Mouse (Mus musculus) spleen, adult 18-20 months (tissue): ENCODE measurements around the gene Sema6b.
A peak's percentile ranks its signal among the peaks of the same experiment; 100 is the strongest.

Experiments
- DNase-seq, 2 experiments: peaks; one replicate each; pipeline ENCODE4 v3.0.0; 2022; ENCODE audit warnings: mixed read lengths in 2 of 2

Gene Sema6b

DNA sequence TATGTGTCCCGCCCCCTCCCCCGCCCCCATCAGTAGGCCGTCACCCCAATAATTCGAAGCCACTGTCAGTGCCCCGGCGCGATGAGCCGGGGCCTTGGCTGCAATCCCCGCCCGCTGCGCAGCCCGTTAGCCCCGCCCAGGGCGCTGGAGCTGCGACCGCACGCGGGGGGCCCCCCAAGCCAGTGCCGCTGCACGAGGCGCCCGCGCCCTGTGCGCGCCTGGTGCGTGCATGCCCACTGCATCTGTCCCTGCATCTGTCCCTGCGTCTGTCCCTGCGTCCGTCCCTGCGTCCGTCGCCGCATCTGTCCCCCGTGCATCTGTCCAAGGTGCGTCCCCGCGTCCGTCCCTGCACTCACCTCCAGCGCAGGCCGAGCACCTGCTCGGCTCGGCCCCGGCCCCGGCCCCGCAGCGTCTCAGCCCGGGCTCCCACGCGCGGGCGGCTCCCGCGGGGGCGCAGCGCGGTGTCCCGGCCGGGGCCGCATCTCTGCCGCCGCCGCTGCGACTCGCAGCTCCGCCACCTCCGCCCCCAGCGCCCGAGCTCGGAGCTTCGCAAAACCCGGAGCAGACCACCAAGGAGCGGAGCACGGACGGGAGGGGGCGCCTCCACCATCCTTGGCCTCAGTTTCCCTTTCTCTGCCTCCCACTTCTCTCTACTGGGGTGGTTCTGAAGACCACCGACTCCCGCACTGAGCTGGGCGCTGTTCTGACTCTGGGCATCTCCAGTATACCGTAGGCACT, at the start of gene Sema6b:
Sema6b (minus strand) TSS at position 486 of the 738 bp plus-strand sequence.
- peak in 1 of 2 experiments; percentile 45 for DNase-seq

DNA sequence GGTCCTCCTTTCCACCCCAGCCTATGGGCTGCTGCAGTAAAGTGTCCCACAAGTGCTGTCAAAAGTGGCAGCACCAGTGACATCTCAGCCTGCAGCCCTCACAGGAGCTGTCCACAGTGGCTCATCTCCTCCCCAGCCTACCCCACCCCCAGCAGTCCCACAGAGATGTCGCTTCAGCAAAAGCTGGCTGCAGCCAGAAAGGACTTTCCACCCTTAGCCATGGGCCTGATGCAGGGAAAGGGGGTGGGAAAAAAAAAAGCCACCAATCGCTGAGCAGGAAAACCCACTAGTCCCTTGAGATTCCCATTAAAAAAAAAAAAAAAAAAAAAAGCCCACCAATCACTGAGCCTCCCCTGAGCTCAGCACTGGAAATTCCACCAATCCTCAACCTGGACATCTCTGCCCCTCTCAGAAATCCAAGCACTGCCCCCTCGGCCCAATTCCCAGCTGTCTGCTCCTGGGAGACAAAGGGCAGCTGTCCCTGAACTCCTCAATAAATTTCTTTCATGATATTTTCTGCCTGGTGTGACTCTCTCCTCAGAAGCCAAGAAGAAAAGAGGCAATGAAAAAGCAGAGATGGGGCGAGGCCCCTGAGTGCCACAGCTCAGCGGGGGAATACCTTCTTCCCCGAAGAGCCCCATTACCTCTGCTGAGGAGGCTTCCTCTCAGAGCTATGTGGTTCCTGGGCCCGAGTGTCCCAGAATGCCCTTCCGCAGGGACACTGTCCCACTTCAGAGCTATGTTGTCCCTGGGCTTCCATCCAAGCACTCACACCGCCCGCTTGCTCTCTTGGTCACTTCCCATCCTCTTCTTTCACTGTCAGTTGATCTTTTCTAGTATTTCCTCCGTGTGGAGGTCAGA, 45.4 kb upstream of the Sema6b start:
- no peak for DNase-seq

DNA sequence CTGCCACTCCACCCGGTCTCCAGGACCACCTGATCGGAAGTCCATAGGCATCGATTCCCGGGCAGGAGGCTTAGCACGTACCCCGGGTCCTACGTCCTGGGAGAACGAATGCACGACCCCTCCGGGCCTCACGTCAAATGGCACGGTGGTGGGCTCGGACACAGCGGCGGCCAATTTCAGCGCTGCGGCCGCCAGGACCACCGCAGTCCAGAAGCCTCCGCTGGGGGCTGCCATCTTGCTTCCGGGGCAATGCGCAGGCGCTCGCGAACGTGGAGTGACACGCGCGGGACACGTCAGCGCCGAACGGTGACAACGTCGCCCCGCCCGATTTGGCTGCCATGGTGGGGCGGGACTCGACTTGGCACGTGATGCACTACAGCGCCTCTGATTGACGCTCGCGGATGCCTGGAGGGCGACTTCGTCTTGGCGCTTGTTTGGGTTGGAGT, 43.5 kb upstream of the Sema6b start, which contains the start of gene Mydgf:
Mydgf (minus strand) TSS at position 263 of the 446 bp plus-strand sequence.
- DNase-seq = peak; percentile 88 to 92

DNA sequence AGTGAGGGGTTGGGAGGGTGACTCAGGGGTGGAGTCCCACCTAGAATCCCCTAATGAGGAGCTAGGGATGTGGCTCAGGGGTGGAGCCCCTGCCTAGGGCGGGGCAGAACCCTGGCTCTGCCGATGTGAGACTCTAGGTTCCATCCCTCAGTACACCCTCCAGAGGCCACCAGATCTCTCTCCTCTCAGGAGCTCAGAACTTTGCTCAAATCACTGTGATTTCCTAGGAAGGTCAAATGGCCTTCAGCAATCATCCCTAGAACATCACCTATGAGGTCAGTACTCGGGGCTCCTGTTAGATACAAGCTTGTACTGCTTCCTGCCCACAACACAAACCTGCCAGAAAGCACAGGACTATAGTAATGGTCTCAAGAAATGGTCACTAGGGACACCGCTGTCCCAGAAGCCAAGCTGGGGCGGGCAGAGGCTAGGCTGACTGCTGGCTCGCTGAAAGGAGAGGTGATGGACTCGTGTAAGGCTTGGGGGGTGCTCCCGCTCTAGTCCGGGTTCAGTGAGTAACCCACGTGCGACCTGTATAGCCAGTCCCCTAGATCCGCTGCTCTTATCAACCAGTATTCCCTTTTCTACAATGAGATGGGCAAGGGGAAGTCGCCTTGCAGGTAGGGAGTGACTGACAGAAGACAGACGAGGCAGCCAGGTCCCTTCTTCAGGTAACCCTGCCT, 43.0 kb upstream of the Sema6b start:
- no peak for DNase-seq

DNA sequence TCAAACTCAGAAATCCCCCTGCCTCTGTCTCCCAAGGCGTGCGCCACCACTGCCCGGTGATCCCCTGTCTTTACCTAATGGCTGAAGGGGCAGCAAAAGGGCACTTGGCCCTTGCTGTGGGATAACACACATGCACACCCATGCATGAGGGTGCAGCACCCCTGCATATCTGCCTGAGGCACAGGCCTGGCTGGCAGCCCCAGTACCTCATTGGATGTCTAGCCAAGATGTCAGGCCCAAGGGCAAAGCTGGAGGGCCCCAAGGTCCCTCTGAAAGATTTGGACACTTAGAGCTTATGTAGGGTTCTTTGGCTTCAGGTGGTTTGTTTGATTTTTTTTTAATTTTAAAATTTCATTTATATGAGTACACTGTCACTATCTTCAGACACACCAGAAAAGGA, 35.3 kb upstream of the Sema6b start:
- no peak for DNase-seq

DNA sequence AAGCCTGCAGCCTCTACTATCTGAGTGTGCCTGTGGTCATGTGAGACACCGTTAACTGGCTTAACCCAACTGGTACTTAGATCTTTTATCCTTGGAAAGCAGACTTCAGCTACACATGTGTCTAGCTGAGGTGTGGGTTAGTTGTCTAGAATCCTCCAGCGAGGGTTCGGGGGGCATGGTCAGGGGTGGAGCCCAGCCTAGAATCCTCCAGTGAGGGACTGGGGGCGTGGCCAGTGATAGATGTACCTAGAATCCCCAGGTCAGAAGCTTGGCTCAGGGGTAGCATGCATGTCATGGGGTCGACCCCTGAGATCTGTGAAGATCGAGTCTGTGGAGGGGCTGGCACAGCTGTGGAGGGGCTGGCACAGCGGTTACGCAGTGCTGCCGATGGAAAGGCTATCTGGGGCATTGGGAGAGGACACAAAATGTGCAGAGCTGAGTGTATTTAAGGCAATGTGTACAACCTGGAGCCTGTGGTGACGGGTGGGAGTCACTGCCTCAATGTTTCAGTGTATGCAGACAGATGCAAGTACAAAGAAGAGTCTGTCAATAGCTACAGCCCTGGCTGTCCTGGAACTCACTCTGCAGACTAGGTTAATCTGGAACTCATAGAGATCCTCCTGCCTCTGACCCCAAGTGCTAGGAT, 33.4 kb upstream of the Sema6b start:
- no peak for DNase-seq

DNA sequence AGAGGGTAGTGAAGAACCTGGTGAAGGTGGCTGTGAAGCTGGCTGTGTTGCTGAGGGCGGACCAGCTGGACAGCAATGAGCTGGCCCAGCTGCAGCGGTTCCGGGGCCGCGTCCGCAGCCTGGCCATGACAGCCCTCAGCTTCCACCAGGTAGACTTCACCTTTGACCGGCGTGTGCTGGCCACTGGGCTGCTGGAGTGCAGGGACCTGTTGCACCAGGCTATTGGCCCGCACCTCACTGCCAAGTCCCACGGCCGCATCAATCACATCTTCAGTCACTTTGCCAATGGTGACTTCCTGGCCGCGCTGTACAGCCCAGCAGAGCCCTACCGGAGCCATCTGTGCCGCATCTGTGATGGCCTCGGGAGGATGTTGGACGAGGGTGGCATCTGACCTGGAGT, 31.7 kb upstream of the Sema6b start:
- no peak for DNase-seq

DNA sequence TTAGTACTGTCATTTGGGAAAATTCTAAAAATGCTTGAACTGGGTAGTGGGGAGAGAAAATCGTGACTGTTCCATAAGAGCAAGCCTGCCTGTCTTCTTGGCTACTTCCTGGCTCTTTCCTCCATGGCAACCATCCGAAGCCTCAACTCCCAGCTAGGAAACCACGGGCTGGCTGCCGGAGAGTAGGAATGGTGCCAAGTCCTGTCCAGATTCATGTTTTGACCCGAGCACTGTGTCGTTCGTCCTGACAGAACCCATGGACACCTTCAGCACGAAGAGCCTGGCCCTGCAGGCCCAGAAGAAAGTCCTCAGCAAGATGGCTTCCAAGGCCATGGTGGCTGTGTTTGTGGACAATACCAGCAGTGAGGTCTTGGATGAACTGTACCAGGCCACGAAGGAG, 31.3 kb upstream of the Sema6b start:
- no peak for DNase-seq

DNA sequence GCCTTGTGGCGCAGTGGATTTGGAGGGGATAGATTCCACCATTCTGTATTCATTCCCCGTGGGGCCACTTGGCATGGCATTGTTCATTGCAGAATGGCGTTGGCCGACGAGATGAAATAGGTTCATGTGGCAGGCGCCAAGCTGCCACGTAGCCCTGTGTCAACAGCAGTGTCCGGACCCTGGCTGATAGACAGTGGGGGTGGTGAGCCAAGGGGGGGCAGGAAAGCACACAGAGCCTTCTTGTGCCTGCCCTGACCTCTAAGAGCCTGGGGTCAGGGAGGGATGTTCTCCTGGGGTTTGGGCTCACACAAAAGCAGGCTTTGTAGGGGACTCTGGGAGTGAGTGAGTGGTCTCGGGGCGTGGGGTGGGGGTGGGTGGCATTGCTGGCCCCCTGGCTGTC, 30.5 kb upstream of the Sema6b start:
- DNase-seq = no peak

DNA sequence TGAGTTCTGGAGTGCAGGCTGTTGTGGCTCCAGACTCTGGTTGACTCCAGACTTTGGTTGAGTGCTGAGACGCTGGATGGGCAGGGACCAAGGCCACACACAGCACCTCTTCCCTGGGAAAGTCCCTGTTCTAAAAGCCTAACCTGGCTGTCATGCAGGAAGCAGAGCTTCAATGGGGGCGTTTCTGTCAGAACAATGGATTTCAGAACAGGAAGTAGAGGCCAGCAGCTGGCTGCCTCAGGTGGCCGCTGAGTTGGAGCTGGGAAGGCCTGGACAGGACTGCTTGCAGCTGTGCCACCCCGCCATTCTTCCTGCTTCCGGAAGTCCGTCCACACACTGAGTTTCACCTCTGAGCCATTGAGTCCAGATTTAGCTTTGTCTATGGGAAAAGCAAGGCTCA, 29.7 kb upstream of the Sema6b start:
- no peak for DNase-seq

DNA sequence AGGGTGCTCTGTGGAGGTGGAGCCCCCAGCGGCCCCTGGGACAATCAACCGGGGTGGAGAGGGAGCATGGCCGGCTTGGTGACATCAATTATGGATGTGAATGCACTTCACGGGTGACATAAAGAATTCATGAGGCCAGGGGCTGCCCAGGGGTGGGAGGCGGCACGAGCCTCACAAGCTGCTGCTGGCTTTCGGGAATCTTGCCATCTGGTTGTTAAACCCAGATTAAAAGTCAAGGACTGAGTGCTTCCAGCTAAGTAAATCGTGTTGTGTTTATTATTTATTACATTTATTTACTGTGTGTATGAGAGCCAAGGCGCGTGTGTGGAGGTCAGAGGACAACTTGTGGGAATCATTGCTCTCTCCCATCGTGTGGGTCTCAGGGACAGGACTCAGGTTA, 25.5 kb upstream of the Sema6b start:
- no peak for DNase-seq

DNA sequence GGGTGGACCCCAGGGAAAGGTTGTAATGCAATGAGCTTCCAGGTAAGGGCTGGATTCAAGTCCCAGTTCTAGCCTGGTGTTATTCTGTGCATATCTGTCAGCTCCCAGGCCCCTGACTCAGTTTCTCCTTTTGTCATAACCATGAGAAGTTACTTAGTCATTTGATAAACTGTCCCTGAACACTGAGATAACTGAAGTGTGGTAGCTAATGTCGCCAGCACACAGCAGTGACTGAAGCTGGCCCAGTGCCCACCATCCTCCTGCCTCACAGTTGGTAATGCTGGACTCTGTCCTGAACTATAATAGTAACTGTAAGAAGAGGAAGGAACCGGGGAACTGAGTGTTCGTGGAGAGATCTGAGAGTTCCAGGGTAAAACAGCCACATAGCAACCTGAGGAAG, 24.4 kb upstream of the Sema6b start:
- DNase-seq = no peak

DNA sequence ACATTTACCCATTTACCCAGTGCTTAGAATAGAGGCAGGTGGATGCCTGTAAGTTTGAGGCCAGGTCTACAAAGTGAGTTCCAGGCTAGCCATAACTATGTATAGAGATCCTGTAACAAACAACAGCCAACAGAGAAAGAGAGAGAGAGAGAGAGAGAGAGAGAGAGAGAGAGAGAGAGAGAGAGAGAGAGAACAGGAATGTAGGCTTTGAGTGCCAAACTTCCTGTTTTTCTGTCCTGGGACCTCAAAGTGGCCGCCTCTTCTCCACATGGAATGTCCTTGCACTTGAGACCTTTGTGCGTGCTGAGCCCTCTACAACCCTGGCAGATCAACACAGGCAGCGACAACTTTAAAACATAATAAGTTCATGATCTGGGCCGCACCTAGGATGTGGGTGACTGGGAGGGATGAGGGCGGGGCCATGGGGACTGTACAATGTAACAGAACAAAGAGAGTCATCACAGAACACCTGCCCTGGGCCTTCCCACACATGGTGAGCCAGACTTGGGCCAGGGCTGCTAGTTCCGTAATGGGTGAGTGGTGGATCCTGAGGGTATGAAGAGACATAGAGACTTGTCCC, 23.5 kb upstream of the Sema6b start:
- DNase-seq = peak in 1 of 2 experiments; percentile 33

DNA sequence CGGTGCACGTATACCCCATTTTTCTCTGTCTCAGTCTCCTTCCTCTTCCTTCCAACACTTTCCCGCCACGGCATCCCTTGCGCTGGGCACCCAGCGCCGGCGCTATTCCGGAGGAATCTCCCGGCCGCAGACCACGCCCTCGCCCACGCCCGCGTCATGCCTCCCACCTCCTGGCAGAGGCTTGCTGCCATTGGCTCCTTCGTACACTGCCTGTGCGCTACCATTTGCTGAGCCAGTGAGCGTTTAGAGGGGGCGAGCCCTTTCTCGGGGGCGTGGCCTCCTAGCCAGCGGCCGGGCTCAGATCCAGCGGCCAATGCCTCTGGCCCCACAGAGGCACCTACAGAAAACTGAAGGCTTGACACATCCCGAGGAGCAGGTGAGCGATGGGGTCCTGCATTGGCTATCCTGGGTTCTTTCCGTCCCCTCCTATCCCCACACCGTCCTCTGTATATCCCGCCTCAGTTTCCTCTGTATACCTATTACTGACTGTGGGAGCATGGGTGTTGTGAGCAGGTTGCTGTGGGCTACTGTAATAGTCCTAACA, 22.2 kb upstream of the Sema6b start, which contains the start of gene Tnfaip8l1:
Tnfaip8l1 (plus strand) TSS at position 247 of the 544 bp plus-strand sequence.
- DNase-seq = peak; percentile 85 to 89

DNA sequence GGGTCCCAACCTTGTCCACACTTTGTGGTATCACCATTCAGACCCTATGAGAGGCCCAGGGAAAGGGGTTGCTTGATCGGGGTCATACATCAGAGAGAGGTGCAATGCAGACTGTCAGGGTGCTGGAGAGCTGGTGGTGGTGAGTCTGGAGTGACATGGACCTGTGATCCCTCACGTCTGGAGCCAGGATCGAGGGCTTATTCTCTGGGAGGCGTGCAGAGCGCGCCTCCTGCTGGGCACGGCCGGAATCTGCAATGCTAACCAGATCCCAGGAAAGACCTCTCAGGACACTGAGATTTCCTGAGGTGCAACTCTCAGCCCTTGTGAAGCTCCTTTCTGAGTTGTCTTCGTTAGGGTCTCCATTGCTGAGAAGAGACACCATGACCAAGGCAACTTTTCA, 19.6 kb upstream of the Sema6b start:
- peak in 1 of 2 experiments; percentile 44 for DNase-seq

DNA sequence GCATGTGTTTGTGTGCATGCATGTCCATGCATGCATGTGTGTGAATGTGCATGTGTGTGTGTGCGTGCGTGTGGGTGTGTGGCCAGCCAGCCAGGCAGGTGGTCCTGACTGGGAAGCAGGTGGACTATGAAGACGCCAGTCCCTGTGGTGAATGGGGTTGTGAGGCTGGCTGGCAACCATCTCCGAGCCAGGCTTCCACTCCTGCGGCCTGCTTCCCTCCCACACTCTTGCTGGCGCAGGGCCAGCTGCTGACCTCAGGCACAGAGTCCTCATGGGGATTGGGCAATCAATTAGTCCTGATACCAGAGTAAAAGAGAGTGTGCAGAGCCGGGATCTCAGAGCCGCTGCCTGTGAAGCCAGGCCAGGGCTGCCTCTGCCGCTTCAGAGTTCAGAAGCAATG, 13.5 kb upstream of the Sema6b start:
- DNase-seq = no peak

DNA sequence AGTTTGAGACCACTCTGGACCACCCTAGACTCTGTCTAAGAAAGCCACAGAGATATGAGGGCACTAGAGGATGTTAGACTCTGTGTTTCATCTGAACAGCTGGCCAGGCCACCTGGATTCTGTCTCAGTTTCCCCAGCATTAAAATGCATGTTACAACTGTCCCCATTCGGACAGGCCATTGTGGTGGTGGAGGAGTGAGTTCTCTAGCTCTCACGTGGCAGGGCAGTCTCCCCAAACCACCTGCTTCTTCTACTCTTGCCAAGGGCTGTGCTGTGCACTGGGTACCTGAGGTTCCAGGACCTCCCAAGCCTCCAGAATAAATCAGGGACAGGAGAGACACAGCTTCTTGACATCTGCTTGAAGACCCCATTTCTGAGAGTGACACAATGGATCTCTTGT, 9.8 kb upstream of the Sema6b start:
- no peak for DNase-seq

DNA sequence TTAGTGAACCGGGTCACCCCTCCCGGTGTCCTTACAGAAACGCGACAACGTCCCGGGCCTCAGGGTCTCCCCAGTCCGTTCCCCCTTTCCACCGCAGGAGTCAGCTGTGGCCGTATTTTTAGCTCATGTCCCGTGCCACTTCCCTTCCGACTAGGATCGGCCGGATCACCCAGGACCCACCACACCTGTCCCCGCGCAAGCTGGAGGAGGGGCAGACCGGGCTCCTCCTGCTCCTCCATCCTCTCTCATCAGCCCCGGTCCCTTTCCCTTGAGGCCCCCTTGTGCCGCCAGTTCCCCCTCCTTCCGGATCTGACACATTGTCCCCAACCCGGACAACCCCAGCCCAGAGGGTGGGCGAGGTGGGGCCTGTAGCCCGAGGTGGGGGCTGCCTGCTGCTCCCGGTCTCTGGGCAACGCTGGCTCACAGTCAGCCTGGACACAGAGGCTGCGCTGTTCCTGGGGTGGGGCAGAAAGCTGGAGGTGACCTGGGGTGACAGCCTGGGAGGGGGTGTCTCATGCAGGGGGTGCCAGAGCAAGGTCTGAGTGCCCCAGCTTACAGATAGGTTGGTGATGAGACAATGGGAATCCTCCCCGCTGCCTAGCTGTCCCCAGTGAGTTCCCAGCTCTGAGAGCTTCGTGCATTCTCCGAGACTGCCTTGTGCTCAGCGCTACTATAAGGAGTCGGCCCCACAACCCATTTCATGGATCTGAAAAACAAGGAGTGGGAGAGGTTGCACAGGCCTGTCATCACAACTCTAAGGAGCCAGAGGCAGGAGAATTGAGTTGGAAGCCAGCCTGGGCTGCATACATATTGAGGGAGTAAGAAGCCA, 8.9 kb upstream of the Sema6b start:
- DNase-seq = no peak

DNA sequence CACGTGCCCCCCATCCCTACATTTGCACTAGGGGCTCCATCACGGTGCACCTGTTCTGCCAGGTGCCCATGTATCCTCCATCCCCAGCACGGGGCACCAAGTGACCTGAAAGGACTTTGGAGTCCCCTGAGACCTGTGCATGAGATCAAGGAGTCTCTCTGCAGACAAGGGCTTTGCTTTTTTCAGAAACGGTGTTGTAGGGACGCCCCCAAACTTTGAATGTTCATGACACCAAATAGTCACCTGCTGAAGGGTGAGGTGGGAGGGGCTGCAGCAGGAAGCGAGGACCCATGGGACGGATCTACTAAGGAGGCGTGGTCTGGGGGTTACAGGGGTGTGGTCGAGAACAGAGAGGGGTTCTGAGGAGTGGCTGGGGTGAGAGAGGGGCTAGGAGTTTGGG, 8.1 kb upstream of the Sema6b start:
- DNase-seq = no peak

DNA sequence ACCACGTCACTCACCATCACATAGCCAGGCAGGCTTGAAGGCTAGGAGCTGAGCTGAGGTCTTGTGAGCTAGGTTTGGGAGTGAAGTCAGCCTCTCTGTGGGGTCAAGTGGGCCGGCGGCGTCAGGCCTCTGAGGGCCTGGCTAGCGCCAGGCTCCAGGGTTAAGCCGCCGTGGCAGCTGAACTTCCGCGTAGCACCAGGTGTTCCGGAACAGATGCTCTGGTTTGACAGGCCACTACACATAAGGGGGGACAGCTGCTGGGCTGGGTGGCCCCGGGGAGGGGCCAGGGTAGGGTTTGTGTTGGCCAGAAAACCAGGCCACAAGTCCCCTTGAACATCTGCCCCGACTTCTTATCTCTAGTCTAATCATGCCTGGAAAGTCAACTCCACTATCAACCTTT, 7.3 kb upstream of the Sema6b start:
- no peak for DNase-seq

DNA sequence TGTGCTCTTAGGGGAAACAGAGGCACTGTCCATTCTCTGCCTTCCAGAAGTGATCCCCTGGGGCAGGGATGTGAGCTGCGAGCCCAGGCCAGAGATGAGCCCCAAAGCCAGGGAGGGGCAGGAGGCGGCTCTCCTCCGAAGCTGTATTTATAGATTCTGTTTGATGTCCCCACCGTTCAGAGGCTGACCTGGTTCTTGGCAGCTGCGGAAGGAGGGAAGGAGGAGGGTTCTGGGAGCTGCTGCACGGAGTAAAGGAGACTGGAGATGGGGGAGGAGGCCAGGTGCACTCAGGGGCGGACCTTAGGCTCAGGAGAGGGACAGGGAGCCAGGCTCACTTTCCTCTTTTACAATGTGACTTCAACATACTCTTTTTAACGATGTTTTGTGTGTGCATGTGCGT, 6.0 kb upstream of the Sema6b start:
- DNase-seq = no peak
